Comparison of ENCODE assay signal across 16 mouse cellular contexts in the genomic region with DNA sequence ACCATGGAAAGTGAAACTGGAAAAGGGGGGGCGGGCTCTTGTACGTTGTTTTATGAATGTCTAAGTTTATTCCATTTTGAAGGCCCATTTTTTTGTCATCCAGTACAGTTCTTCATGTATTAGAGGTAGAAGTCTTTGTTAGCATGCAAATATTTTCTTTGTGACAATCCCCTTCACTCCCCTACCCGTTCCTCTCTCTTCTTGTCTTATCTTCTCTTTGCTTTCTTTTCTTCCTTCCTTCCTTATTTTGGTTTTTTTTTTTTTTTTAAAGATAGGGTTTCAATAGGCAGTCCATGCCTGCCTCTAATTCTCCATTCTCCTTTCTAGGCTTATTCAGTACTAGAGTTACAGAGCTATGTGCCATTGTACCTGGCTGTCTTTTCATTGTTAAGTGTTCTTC.
"Had no signal": no experiment of that assay in that cellular context is flagged by ENCODE, and none has a peak within 500 bp of the region (broad histone marks: within the 10 kb centered on the region; RNA-seq: fewer than 3 reads in every experiment).

No protein-coding gene starts in this region.

- DNase-seq: lung, adult 18-20 months; lung, embryonic 14.5 days; lung, postnatal 10 days; lung, postnatal 4 days; midbrain, embryonic 14.5 days; right cerebral cortex, postnatal 14 days; right cerebral cortex, postnatal 4 days; spleen, adult 18-20 months; thymus, adult 18-20 months; thymus, postnatal 14 days; thymus, postnatal 36 days had no signal

- H3K36me3 ChIP-seq: midbrain, embryonic 12.5 days had no signal

- H3K4me3 ChIP-seq: midbrain, embryonic 10.5 days; midbrain, embryonic 12.5 days; myocyte; neural tube, embryonic 13.5 days had no signal

- H3K4me2 ChIP-seq: lung, embryonic 14.5 days; midbrain, embryonic 12.5 days; neural tube, embryonic 13.5 days had no signal

- H3K9ac ChIP-seq: lung, embryonic 14.5 days; midbrain, embryonic 12.5 days; neural tube, embryonic 13.5 days had no signal

- H3K4me1 ChIP-seq: midbrain, embryonic 10.5 days; midbrain, embryonic 12.5 days; neural tube, embryonic 13.5 days had no signal

- H3K9me3 ChIP-seq: midbrain, embryonic 10.5 days; midbrain, embryonic 12.5 days; neural tube, embryonic 13.5 days had no signal

- H3K27ac ChIP-seq: midbrain, embryonic 10.5 days; midbrain, embryonic 12.5 days; neural tube, embryonic 13.5 days had no signal

- ATAC-seq: midbrain, embryonic 16.5 days had no signal

- H3K27me3 ChIP-seq: midbrain, embryonic 12.5 days; neural tube, embryonic 13.5 days had no signal
